Comparison of ENCODE assay signal across 15 mouse cellular contexts in genomic region chr12:68910590-68910989, GRCm38 (mm10).
A peak's percentile ranks its signal among the peaks of the same experiment; 100 is the strongest.
DNase-seq lines count a peak whose midpoint lies in the region; ATAC-seq and TF ChIP-seq lines count a peak whose summit lies in the region.
"Had no signal": no experiment of that assay in that cellular context is flagged by ENCODE, and none has a peak within 500 bp of the region (broad histone marks: within the 10 kb centered on the region; RNA-seq: fewer than 3 reads in every experiment).

No protein-coding gene starts in this region.

- peak; percentile 61; the same call in 1 of the 2 replicates for TF ChIP-seq EP300 in heart, postnatal 0 days (IDR thresholded peaks at IDR 0.05; ENCODE audit: low read depth)

- no peak overlapping the region for H3K9ac ChIP-seq in heart, postnatal 0 days (replicated peaks; ENCODE audit: low read depth, low read length)
- H3K9ac ChIP-seq: heart, embryonic 15.5 days; limb, embryonic 12.5 days; liver, embryonic 15.5 days had no signal

- H3K4me1 ChIP-seq in heart, postnatal 0 days (ENCODE audit: control insufficient read depth, insufficient read depth): no peaks in the 10 kb centered on the region
- H3K4me1 ChIP-seq: heart, embryonic 15.5 days; limb, embryonic 12.5 days; liver, embryonic 15.5 days had no signal

- peak overlapping the region; percentile 26; the same call in 1 of the 2 replicates for H3K4me2 ChIP-seq in heart, postnatal 0 days (ENCODE audit: low read depth, low read length)
- H3K4me2 ChIP-seq: heart, embryonic 15.5 days; limb, embryonic 12.5 days; liver, embryonic 15.5 days had no signal

- peak; percentile 36 for DNase-seq in heart, postnatal 0 days (ENCODE audit: low spot score)
- no peak for DNase-seq in heart, adult 8-10 months (ENCODE audit: low spot score)
- DNase-seq in kidney, postnatal 4 days: peak; percentile 6 to 19
- DNase-seq in kidney, adult 11 months: no peak
- DNase-seq in 416B (ENCODE audit: low read depth): peak; percentile 73
- no peak for DNase-seq in thymus, postnatal 36 days
- no peak for DNase-seq in frontal cortex, postnatal 36 days (ENCODE audit: low spot score in 2 of 2)
- DNase-seq: adrenal gland, postnatal 25 days; cerebellum, postnatal 10 days had no signal

- H3K9me3 ChIP-seq in heart, postnatal 0 days (replicated peaks; ENCODE audit: control insufficient read depth, low read length): 0 out of 2 replicates have a peak, but pooled peaks cover 11% of the 10 kb centered on the region
- H3K9me3 ChIP-seq: heart, embryonic 15.5 days; limb, embryonic 12.5 days; liver, embryonic 15.5 days had no signal

- WGBS in heart, postnatal 0 days: 30% methylated on average over 6 of the region's 6 CpGs

- no peak overlapping the region for H3K4me3 ChIP-seq in heart, postnatal 0 days (ENCODE audit: low read depth, low read length)
- H3K4me3 ChIP-seq: heart, embryonic 15.5 days; limb, embryonic 12.5 days; liver, embryonic 15.5 days had no signal

- H3K36me3 ChIP-seq in heart, postnatal 0 days (replicated peaks; ENCODE audit: control insufficient read depth, insufficient read depth, low read length): no peaks in the 10 kb centered on the region
- H3K36me3 ChIP-seq: heart, embryonic 15.5 days; limb, embryonic 12.5 days; liver, embryonic 15.5 days had no signal

- H3K27me3 ChIP-seq in heart, postnatal 0 days (ENCODE audit: control insufficient read depth, insufficient read depth, low read length): no peaks in the 10 kb centered on the region
- H3K27me3 ChIP-seq: heart, embryonic 15.5 days; limb, embryonic 12.5 days; liver, embryonic 15.5 days had no signal

- H3K27ac ChIP-seq in heart, postnatal 0 days (ENCODE audit: low read depth): peak overlapping the region; percentile 53; the same call in 1 of the 2 replicates
- H3K27ac ChIP-seq: heart, embryonic 15.5 days; hindbrain, postnatal 0 days; limb, embryonic 12.5 days; liver, embryonic 15.5 days had no signal

- TF ChIP-seq CTCF in heart, postnatal 0 days (IDR thresholded peaks at IDR 0.05; ENCODE audit: low read depth): no peak

- no peak for ATAC-seq in heart, postnatal 0 days (ENCODE audit: insufficient read depth, low read depth)
- ATAC-seq in common myeloid progenitor, adult 5-6 weeks (replicated peaks; ENCODE audit: low read depth, poor library complexity, severe bottlenecking): peak; percentile 100
- ATAC-seq: forebrain, embryonic 16.5 days; hindbrain, postnatal 0 days had no signal

Comparison
In these comparisons a context has a peak if more than half of its experiments do, and no peak if none do; other contexts are left out.
1. DNase-seq: peak in heart, postnatal 0 days (single experiment), kidney, postnatal 4 days (2 of 2) and 416B (single experiment); none in heart, adult 8-10 months (single experiment), kidney, adult 11 months (single experiment), thymus, postnatal 36 days (0 of 2) and frontal cortex, postnatal 36 days (0 of 2).